Mouse (Mus musculus) heart, embryonic 13.5 days (tissue): ENCODE measurements at regions not wholly inside any gene's neighbourhood (a gene's known extent, or its start where the extent isn't known, plus 50 kb on each side); places are given as distances from the start of the nearest gene placed in this dataset.

ENCODE experiments used
- ATAC-seq: fragments of 200-750 bp; cut with Nextera tagmentation; 2 replicates; pipeline ENCODE4 v1.8.0; 2017; ENCODE audit warnings: moderate TSS enrichment; ENCODE audit not compliant: insufficient number of reproducible peaks, low FRiP score, low TSS enrichment; ENCODE audit errors: extremely low read depth
- H3K27ac ChIP-seq: fragments of 300-500 bp; sonication (generic); replicated peaks from 2 replicates; pipeline ENCODE4 v1.5.1; 2015; ENCODE audit warnings: moderate library complexity, mild to moderate bottlenecking, inconsistent platforms
- H3K27me3 ChIP-seq: fragments of 300-500 bp; sonication (generic); replicated peaks from 2 replicates; pipeline ENCODE4 v1.6.1; 2015; ENCODE audit warnings: mild to moderate bottlenecking, inconsistent platforms
- H3K36me3 ChIP-seq: fragments of 300-500 bp; sonication (generic); 2 replicates; pipeline ENCODE4 v1.6.1; 2015; ENCODE audit warnings: mild to moderate bottlenecking, inconsistent platforms
- H3K4me1 ChIP-seq: fragments of 300-500 bp; sonication (generic); 2 replicates; pipeline ENCODE4 v1.6.1; 2015; ENCODE audit warnings: inconsistent platforms
- H3K4me2 ChIP-seq: fragments of 300-500 bp; sonication (generic); 2 replicates; pipeline ENCODE4 v1.6.1; 2015; ENCODE audit warnings: inconsistent platforms, mild to moderate bottlenecking, moderate library complexity
- H3K4me3 ChIP-seq: fragments of 300-500 bp; sonication (generic); 2 replicates; pipeline ENCODE4 v1.5.1; 2015; ENCODE audit warnings: moderate library complexity, mild to moderate bottlenecking, inconsistent platforms
- H3K9ac ChIP-seq: fragments of 300-500 bp; sonication (generic); 2 replicates; pipeline ENCODE4 v1.6.1; 2015; ENCODE audit warnings: inconsistent platforms, mild to moderate bottlenecking, moderate library complexity
- H3K9me3 ChIP-seq: fragments of 300-500 bp; sonication (generic); 2 replicates; pipeline ENCODE4 v1.6.1; 2016; ENCODE audit warnings: inconsistent platforms
- WGBS: fragments of 180-500 bp; shearing (Covaris S2); methylation state at CpG from one replicate; pipeline ENCODE4 v1.1.7; 2015; ENCODE audit warnings: mixed read lengths; 5-methylcytosine and 5-hydroxymethylcytosine counted together

GRCm38 (mm10) chr6:94999002-94999401 lies 118.0 kb upstream of the Kbtbd8 start:
- ATAC-seq = no peak
- 74% methylated on average over 6 of the region's 6 CpGs for WGBS

GRCm38 (mm10) chr6:94998371-94998770 lies 118.7 kb upstream of the Kbtbd8 start:
- Histone ChIP-seq H3K9ac (no peak overlapping the region), H3K27ac (no peak overlapping the region), H3K9me3 (no peaks in the 10 kb centered on the region), H3K4me3 (no peak overlapping the region), H3K4me2 (no peak overlapping the region), H3K36me3 (no peaks in the 10 kb centered on the region), H3K27me3 (no peaks in the 10 kb centered on the region), H3K4me1 (no peaks in the 10 kb centered on the region)
- no peak for ATAC-seq
- 74% methylated on average over 2 of the region's 2 CpGs for WGBS

More at GRCm38 (mm10) chr6:94999002-94999401, 118.0 kb upstream of the Kbtbd8 start:
- H3K9ac ChIP-seq = no peak overlapping the region
- H3K4me2 ChIP-seq = no peak overlapping the region
- H3K27me3 ChIP-seq = no peaks in the 10 kb centered on the region
- no peaks in the 10 kb centered on the region for H3K4me1 ChIP-seq
- H3K27ac ChIP-seq = no peak overlapping the region
- no peaks in the 10 kb centered on the region for H3K36me3 ChIP-seq
- H3K4me3 ChIP-seq = no peak overlapping the region
- no peaks in the 10 kb centered on the region for H3K9me3 ChIP-seq

GRCm38 (mm10) chr6:94994376-94994775 lies 122.7 kb upstream of the Kbtbd8 start:
- Histone ChIP-seq H3K27ac (no peak overlapping the region), H3K9me3 (no peaks in the 10 kb centered on the region), H3K4me2 (no peak overlapping the region), H3K9ac (no peak overlapping the region), H3K27me3 (no peaks in the 10 kb centered on the region), H3K4me3 (no peak overlapping the region), H3K36me3 (no peaks in the 10 kb centered on the region), H3K4me1 (no peaks in the 10 kb centered on the region)
- ATAC-seq = no peak
- 94% methylated on average over 1 of the region's 1 CpGs for WGBS

GRCm38 (mm10) chr6:94987427-94987826 lies 129.6 kb upstream of the Kbtbd8 start:
- no peak overlapping the region for H3K4me3 ChIP-seq
- peaks cover 8% of the 10 kb centered on the region; the same call in 1 of the 2 replicates for H3K27me3 ChIP-seq
- no peaks in the 10 kb centered on the region for H3K4me1 ChIP-seq
- no peaks in the 10 kb centered on the region for H3K9me3 ChIP-seq
- H3K27ac ChIP-seq = no peak overlapping the region
- H3K36me3 ChIP-seq = no peaks in the 10 kb centered on the region
- H3K9ac ChIP-seq = no peak overlapping the region
- WGBS = 54% methylated on average over 5 of the region's 5 CpGs
- H3K4me2 ChIP-seq = no peak overlapping the region
- no peak for ATAC-seq

GRCm38 (mm10) chr6:94986346-94986745 lies 130.7 kb upstream of the Kbtbd8 start:
- Histone ChIP-seq H3K36me3 (no peaks in the 10 kb centered on the region), H3K9ac (no peak overlapping the region), H3K9me3 (no peaks in the 10 kb centered on the region), H3K4me2 (no peak overlapping the region), H3K4me3 (no peak overlapping the region), H3K27me3 (peaks cover 8% of the 10 kb centered on the region; the same call in 1 of the 2 replicates), H3K27ac (no peak overlapping the region), H3K4me1 (no peaks in the 10 kb centered on the region)
- no peak for ATAC-seq
- WGBS = 21% methylated on average over 4 of the region's 4 CpGs

GRCm38 (mm10) chr6:94984411-94984895 lies 132.6 kb upstream of the Kbtbd8 start:
- H3K9me3 ChIP-seq = no peaks in the 10 kb centered on the region
- no peaks in the 10 kb centered on the region for H3K4me1 ChIP-seq
- H3K36me3 ChIP-seq = no peaks in the 10 kb centered on the region
- H3K9ac ChIP-seq = no peak overlapping the region
- ATAC-seq = no peak
- H3K4me2 ChIP-seq = no peak overlapping the region
- 75% methylated on average over 3 of the region's 3 CpGs for WGBS
- peaks cover 8% of the 10 kb centered on the region; the same call in 1 of the 2 replicates for H3K27me3 ChIP-seq
- no peak overlapping the region for H3K4me3 ChIP-seq
- no peak overlapping the region for H3K27ac ChIP-seq

- peaks cover 8% of the 10 kb centered on the region; the same call in 1 of the 2 replicates for H3K27me3 ChIP-seq
- H3K9me3 ChIP-seq = no peaks in the 10 kb centered on the region
- no peak overlapping the region for H3K27ac ChIP-seq
- H3K4me2 ChIP-seq = no peak overlapping the region
- ATAC-seq = no peak
- H3K4me3 ChIP-seq = no peak overlapping the region
- H3K4me1 ChIP-seq = peaks cover 4% of the 10 kb centered on the region
- H3K9ac ChIP-seq = no peak overlapping the region
- WGBS = 56% methylated on average over 5 of the region's 5 CpGs
- H3K36me3 ChIP-seq = no peaks in the 10 kb centered on the region
Measured at GRCm38 (mm10) chr6:94968683-94969082, 148.4 kb upstream of the Kbtbd8 start.

GRCm38 (mm10) chr6:94966962-94967361 lies 150.1 kb upstream of the Kbtbd8 start:
- Histone ChIP-seq H3K27me3 (peaks cover 8% of the 10 kb centered on the region; the same call in 1 of the 2 replicates), H3K4me2 (no peak overlapping the region), H3K4me3 (no peak overlapping the region), H3K9me3 (no peaks in the 10 kb centered on the region), H3K9ac (no peak overlapping the region), H3K4me1 (peaks cover 20% of the 10 kb centered on the region), H3K36me3 (no peaks in the 10 kb centered on the region), H3K27ac (no peak overlapping the region)
- no peak for ATAC-seq
- 5% methylated on average over 3 of the region's 3 CpGs for WGBS

GRCm38 (mm10) chr6:94963204-94963603 lies 153.8 kb upstream of the Kbtbd8 start:
- no peaks in the 10 kb centered on the region for H3K36me3 ChIP-seq
- peak overlapping the region; percentile 16; the same call in 1 of the 2 replicates for H3K27ac ChIP-seq
- no peaks in the 10 kb centered on the region for H3K9me3 ChIP-seq
- H3K9ac ChIP-seq = no peak overlapping the region
- ATAC-seq = no peak
- H3K4me3 ChIP-seq = no peak overlapping the region
- peaks cover 11% of the 10 kb centered on the region for H3K27me3 ChIP-seq
- WGBS = 45% methylated on average over 4 of the region's 4 CpGs
- peaks cover 25% of the 10 kb centered on the region for H3K4me1 ChIP-seq
- H3K4me2 ChIP-seq = peak overlapping the region; percentile 6; the same call in 1 of the 2 replicates

GRCm38 (mm10) chr6:94962411-94963087 lies 154.5 kb upstream of the Kbtbd8 start:
- H3K9me3 ChIP-seq = no peaks in the 10 kb centered on the region
- H3K4me1 ChIP-seq = peaks cover 25% of the 10 kb centered on the region
- H3K4me2 ChIP-seq = peak overlapping the region; percentile 6; the same call in 1 of the 2 replicates
- no peaks in the 10 kb centered on the region for H3K36me3 ChIP-seq
- no peak overlapping the region for H3K4me3 ChIP-seq
- H3K27me3 ChIP-seq = peaks cover 15% of the 10 kb centered on the region
- peak overlapping the region; percentile 16; the same call in 1 of the 2 replicates for H3K27ac ChIP-seq
- no peak overlapping the region for H3K9ac ChIP-seq
- peak; percentile 51; the same call in 1 of the 2 replicates for ATAC-seq
- WGBS = 10% methylated on average over 7 of the region's 7 CpGs

- Histone ChIP-seq H3K4me1 (peaks cover 24% of the 10 kb centered on the region), H3K27me3 (peaks cover 15% of the 10 kb centered on the region), H3K36me3 (no peaks in the 10 kb centered on the region), H3K4me2 (no peak overlapping the region), H3K9ac (no peak overlapping the region), H3K9me3 (no peaks in the 10 kb centered on the region), H3K27ac (no peak overlapping the region), H3K4me3 (no peak overlapping the region)
- WGBS = 70% methylated on average over 1 of the region's 1 CpGs
- ATAC-seq = no peak
Measured at GRCm38 (mm10) chr6:94961821-94962220, 155.2 kb upstream of the Kbtbd8 start.

- H3K4me3 ChIP-seq = no peak overlapping the region
Measured at GRCm38 (mm10) chr6:94957990-94958389, 159.1 kb upstream of the Kbtbd8 start.

More at GRCm38 (mm10) chr6:94957990-94958389, 159.1 kb upstream of the Kbtbd8 start:
- Histone ChIP-seq H3K4me1 (peaks cover 27% of the 10 kb centered on the region), H3K27ac (no peak overlapping the region), H3K36me3 (no peaks in the 10 kb centered on the region), H3K27me3 (peaks cover 7% of the 10 kb centered on the region; the same call in 1 of the 2 replicates), H3K4me2 (no peak overlapping the region), H3K9me3 (peaks cover 7% of the 10 kb centered on the region), H3K9ac (no peak overlapping the region)
- WGBS = 72% methylated on average over 6 of the region's 6 CpGs
- ATAC-seq = no peak
